Mouse (Mus musculus) liver, embryonic 15.5 days (tissue): ENCODE data around the gene Epha8. TPM values are rescaled to one million over a fixed set of nuclear protein-coding genes. Genes with fewer than 3 reads are reported as not detected.

ENCODE experiments used
- ATAC-seq: fragments of 200-750 bp; cut with Nextera tagmentation; 2 replicates; pipeline ENCODE4 v1.8.0; 2017; ENCODE audit warnings: moderate number of reproducible peaks, mild to moderate bottlenecking, moderate library complexity; ENCODE audit not compliant: insufficient read depth
- H3K27ac ChIP-seq: fragments of 300-500 bp; sonication (generic); replicated peaks from 2 replicates; pipeline ENCODE4 v1.5.1; 2015; ENCODE audit warnings: mild to moderate bottlenecking, inconsistent platforms
- H3K27me3 ChIP-seq: fragments of 300-500 bp; sonication (generic); 2 replicates; pipeline ENCODE4 v1.6.1; 2015; ENCODE audit warnings: mild to moderate bottlenecking, inconsistent platforms
- H3K36me3 ChIP-seq: fragments of 300-500 bp; sonication (generic); replicated peaks from 2 replicates; pipeline ENCODE4 v1.6.1; 2015; ENCODE audit warnings: moderate library complexity, mild to moderate bottlenecking, inconsistent platforms
- H3K4me1 ChIP-seq: fragments of 300-500 bp; sonication (generic); replicated peaks from 2 replicates; pipeline ENCODE4 v1.6.1; 2015; ENCODE audit warnings: inconsistent platforms
- H3K4me2 ChIP-seq: fragments of 300-500 bp; sonication (generic); 2 replicates; pipeline ENCODE4 v1.6.1; 2015; ENCODE audit warnings: moderate library complexity, mild to moderate bottlenecking, inconsistent platforms
- H3K4me3 ChIP-seq: fragments of 300-500 bp; sonication (generic); replicated peaks from 2 replicates; pipeline ENCODE4 v1.5.1; 2015; ENCODE audit warnings: mild to moderate bottlenecking, inconsistent platforms
- H3K9ac ChIP-seq: fragments of 300-500 bp; sonication (generic); 2 replicates; pipeline ENCODE4 v1.6.1; 2015; ENCODE audit warnings: moderate library complexity, mild to moderate bottlenecking, inconsistent platforms
- H3K9me3 ChIP-seq: fragments of 300-500 bp; sonication (generic); replicated peaks from 2 replicates; pipeline ENCODE4 v1.6.1; 2016; ENCODE audit warnings: inconsistent platforms
- WGBS: fragments of 180-500 bp; shearing (Covaris S2); methylation state at CpG from one replicate; pipeline ENCODE4 v1.1.7; 2015; ENCODE audit warnings: mixed read lengths; ENCODE audit not compliant: insufficient replicate concordance; 5-methylcytosine and 5-hydroxymethylcytosine counted together
- polyA plus RNA-seq: library from polyadenylated mRNA; unstranded; fragments of >200 nt; fragmentation: Nextera tagmentation; extraction: Ambion mirVana; gene quantifications from 2 replicates; pipeline ENCODE4 v1.2.1, GENCODE M21; 2015

The Epha8 gene
- polyA plus RNA-seq, 1 experiment from 2014 or later: 0.25 TPM

GRCm38 (mm10) chr4:136924529-136924928 lies 32.1 kb downstream of the Epha8 start:
- H3K4me1 ChIP-seq: peaks cover 6% of the 10 kb centered on the region
- no peak overlapping the region for H3K4me2 ChIP-seq
- 4% methylated on average over 6 of the region's 6 CpGs for WGBS
- H3K36me3 ChIP-seq: no peaks in the 10 kb centered on the region
- H3K9me3 ChIP-seq: no peaks in the 10 kb centered on the region
- ATAC-seq: no peak
- no peak overlapping the region for H3K9ac ChIP-seq
- no peak overlapping the region for H3K27ac ChIP-seq
- H3K4me3 ChIP-seq: no peak overlapping the region
- H3K27me3 ChIP-seq: peaks cover 28% of the 10 kb centered on the region

- Histone ChIP-seq H3K4me2 (no peak overlapping the region), H3K4me1 (no peaks in the 10 kb centered on the region), H3K9me3 (no peaks in the 10 kb centered on the region), H3K27ac (no peak overlapping the region), H3K36me3 (no peaks in the 10 kb centered on the region), H3K4me3 (no peak overlapping the region), H3K27me3 (peaks cover 5% of the 10 kb centered on the region), H3K9ac (no peak overlapping the region)
- ATAC-seq: no peak
- WGBS: 64% methylated on average over 3 of the region's 3 CpGs
Observed at GRCm38 (mm10) chr4:136919526-136919925, 37.1 kb downstream of the Epha8 start.

- WGBS: 69% methylated on average over 8 of the region's 8 CpGs
Observed at GRCm38 (mm10) chr4:136918834-136919233, 37.8 kb downstream of the Epha8 start.

GRCm38 (mm10) chr4:136917165-136917524 lies 39.5 kb downstream of the Epha8 start:
- 48% methylated on average over 7 of the region's 7 CpGs for WGBS
- Histone ChIP-seq H3K4me1 (no peaks in the 10 kb centered on the region), H3K36me3 (no peaks in the 10 kb centered on the region), H3K4me3 (no peak overlapping the region), H3K9ac (no peak overlapping the region), H3K9me3 (no peaks in the 10 kb centered on the region), H3K27me3 (peaks cover 20% of the 10 kb centered on the region), H3K27ac (no peak overlapping the region), H3K4me2 (no peak overlapping the region)
- ATAC-seq: no peak

More at GRCm38 (mm10) chr4:136918834-136919233, 37.8 kb downstream of the Epha8 start:
- H3K36me3 ChIP-seq: no peaks in the 10 kb centered on the region
- H3K9ac ChIP-seq: no peak overlapping the region
- no peak overlapping the region for H3K4me3 ChIP-seq
- H3K9me3 ChIP-seq: no peaks in the 10 kb centered on the region
- H3K27ac ChIP-seq: no peak overlapping the region
- no peak for ATAC-seq
- peaks cover 5% of the 10 kb centered on the region for H3K27me3 ChIP-seq
- no peak overlapping the region for H3K4me2 ChIP-seq
- no peaks in the 10 kb centered on the region for H3K4me1 ChIP-seq

GRCm38 (mm10) chr4:136916359-136917164 lies 40.1 kb downstream of the Epha8 start:
- Histone ChIP-seq H3K27ac (no peak overlapping the region), H3K9me3 (no peaks in the 10 kb centered on the region), H3K4me2 (no peak overlapping the region), H3K27me3 (peaks cover 26% of the 10 kb centered on the region), H3K9ac (no peak overlapping the region), H3K4me1 (no peaks in the 10 kb centered on the region), H3K4me3 (no peak overlapping the region), H3K36me3 (no peaks in the 10 kb centered on the region)
- 66% methylated on average over 20 of the region's 20 CpGs for WGBS
- ATAC-seq: no peak

- Histone ChIP-seq H3K27ac (no peak overlapping the region), H3K9me3 (no peaks in the 10 kb centered on the region), H3K4me2 (no peak overlapping the region), H3K36me3 (no peaks in the 10 kb centered on the region), H3K9ac (no peak overlapping the region), H3K4me3 (no peak overlapping the region), H3K4me1 (no peaks in the 10 kb centered on the region), H3K27me3 (peaks cover 52% of the 10 kb centered on the region)
- 20% methylated on average over 9 of the region's 9 CpGs for WGBS
- no peak for ATAC-seq
Observed at GRCm38 (mm10) chr4:136912841-136913240, 43.8 kb downstream of the Epha8 start.

- 31% methylated on average over 9 of the region's 9 CpGs for WGBS
- H3K4me1 ChIP-seq: no peaks in the 10 kb centered on the region
- peaks cover 57% of the 10 kb centered on the region for H3K27me3 ChIP-seq
- H3K36me3 ChIP-seq: no peaks in the 10 kb centered on the region
- H3K4me2 ChIP-seq: no peak overlapping the region
- no peak overlapping the region for H3K9ac ChIP-seq
- no peak for ATAC-seq
- H3K4me3 ChIP-seq: no peak overlapping the region
- H3K27ac ChIP-seq: no peak overlapping the region
- H3K9me3 ChIP-seq: no peaks in the 10 kb centered on the region
Observed at GRCm38 (mm10) chr4:136911804-136912203, 44.8 kb downstream of the Epha8 start.

- WGBS: 9% methylated on average over 17 of the region's 17 CpGs
- H3K4me3 ChIP-seq: no peak overlapping the region
- no peaks in the 10 kb centered on the region for H3K9me3 ChIP-seq
- no peaks in the 10 kb centered on the region for H3K4me1 ChIP-seq
- H3K9ac ChIP-seq: no peak overlapping the region
- no peak overlapping the region for H3K27ac ChIP-seq
- no peak for ATAC-seq
- H3K27me3 ChIP-seq: peaks cover 59% of the 10 kb centered on the region
- no peaks in the 10 kb centered on the region for H3K36me3 ChIP-seq
- H3K4me2 ChIP-seq: no peak overlapping the region
Observed at GRCm38 (mm10) chr4:136911211-136911646, 45.4 kb downstream of the Epha8 start.

- H3K4me1 ChIP-seq: no peaks in the 10 kb centered on the region
- peaks cover 81% of the 10 kb centered on the region for H3K27me3 ChIP-seq
- H3K36me3 ChIP-seq: no peaks in the 10 kb centered on the region
- no peak overlapping the region for H3K9ac ChIP-seq
- H3K4me2 ChIP-seq: no peak overlapping the region
- H3K27ac ChIP-seq: no peak overlapping the region
- H3K9me3 ChIP-seq: no peaks in the 10 kb centered on the region
- no peak overlapping the region for H3K4me3 ChIP-seq
- ATAC-seq: no peak
Observed at GRCm38 (mm10) chr4:136907809-136908208, 48.8 kb downstream of the Epha8 start.

GRCm38 (mm10) chr4:136907033-136907432 lies 49.6 kb downstream of the Epha8 start:
- WGBS: 10% methylated on average over 7 of the region's 7 CpGs
- H3K9me3 ChIP-seq: no peaks in the 10 kb centered on the region
- no peak for ATAC-seq
- H3K27ac ChIP-seq: no peak overlapping the region
- no peak overlapping the region for H3K4me3 ChIP-seq
- H3K9ac ChIP-seq: no peak overlapping the region
- H3K27me3 ChIP-seq: peaks cover 74% of the 10 kb centered on the region
- H3K4me1 ChIP-seq: no peaks in the 10 kb centered on the region
- H3K4me2 ChIP-seq: no peak overlapping the region
- H3K36me3 ChIP-seq: no peaks in the 10 kb centered on the region

GRCm38 (mm10) chr4:136904767-136905539 lies 51.7 kb downstream of the Epha8 start:
- Histone ChIP-seq H3K4me3 (no peak overlapping the region), H3K36me3 (no peaks in the 10 kb centered on the region), H3K4me2 (no peak overlapping the region), H3K27me3 (peaks cover 53% of the 10 kb centered on the region), H3K9ac (no peak overlapping the region), H3K9me3 (no peaks in the 10 kb centered on the region), H3K4me1 (no peaks in the 10 kb centered on the region), H3K27ac (no peak overlapping the region)
- no peak for ATAC-seq
- 2% methylated on average over 23 of the region's 23 CpGs for WGBS
